Mouse (Mus musculus) adrenal gland, adult (tissue): ENCODE results near the gene Meox1.
A peak's percentile ranks its signal among the peaks of the same experiment; 100 is the strongest.

Source experiments
- DNase-seq, 2 experiments: peaks; one replicate each; pipeline ENCODE4 v3.0.0; 2022 to 2023; ENCODE audit warnings: low spot score in 1 of 2; ENCODE audit not compliant: inconsistent age in 2 of 2

Gene Meox1

GRCm38 (mm10) chr11:101855950-101856712 lies 38.0 kb downstream of the Meox1 start:
- peak in 1 of 2 experiments; percentile 35 for DNase-seq

- peak; percentile 58 to 75 for DNase-seq
Observed at GRCm38 (mm10) chr11:101851042-101851441, 43.1 kb downstream of the Meox1 start.

- peak; percentile 72 to 83 for DNase-seq
Observed at GRCm38 (mm10) chr11:101849286-101849685, 44.9 kb downstream of the Meox1 start.

- DNase-seq = no peak
Observed at GRCm38 (mm10) chr11:101847509-101847908, 46.7 kb downstream of the Meox1 start.

- DNase-seq = no peak
Observed at GRCm38 (mm10) chr11:101842773-101843163, 51.4 kb downstream of the Meox1 start.

GRCm38 (mm10) chr11:101841998-101842772 lies 52.0 kb downstream of the Meox1 start:
- DNase-seq = no peak

- DNase-seq = no peak
Observed at GRCm38 (mm10) chr11:101840405-101840804, 53.8 kb downstream of the Meox1 start.

- peak in 1 of 2 experiments; percentile 15 for DNase-seq
Observed at GRCm38 (mm10) chr11:101839426-101839825, 54.7 kb downstream of the Meox1 start.

GRCm38 (mm10) chr11:101832001-101832400 lies 62.2 kb downstream of the Meox1 start:
- no peak for DNase-seq

- no peak for DNase-seq
Observed at GRCm38 (mm10) chr11:101830616-101831015, 63.6 kb downstream of the Meox1 start.

- peak; percentile 13 to 39 for DNase-seq
Observed at GRCm38 (mm10) chr11:101830112-101830511, 64.1 kb downstream of the Meox1 start.

- DNase-seq = no peak
Observed at GRCm38 (mm10) chr11:101828718-101829117, 65.5 kb downstream of the Meox1 start.
